Mouse (Mus musculus) ES-Bruce4 (cell line): ENCODE measurements around the gene Nlrx1.

Source experiments
- CTCF ChIP-seq: IDR thresholded peaks from one replicate; pipeline ENCODE4 v1.8.1; 2011; ENCODE audit warnings: low read depth, low read length
- EP300 ChIP-seq: IDR thresholded peaks from 2 replicates; pipeline ENCODE4 v1.6.1; 2011; ENCODE audit warnings: low read depth, low read length; ENCODE audit not compliant: insufficient read depth
- POLR2A ChIP-seq: IDR thresholded peaks from one replicate; pipeline ENCODE4 v1.8.1; 2011; ENCODE audit warnings: low read length; ENCODE audit not compliant: insufficient read depth

GRCm38 (mm10) chr9:44261388-44261787 lies 7.0 kb downstream of the Nlrx1 start:
- TF ChIP-seq CTCF (no peak), POLR2A (no peak), EP300 (no peak)
